Mouse (Mus musculus) lung, adult 2 months (tissue): ENCODE measurements around the gene Lgals4.

Source experiments
- CTCF ChIP-seq: fragments of 200-500 bp; IDR thresholded peaks from 2 replicates; pipeline ENCODE4 v1.5.1; 2011; ENCODE audit warnings: mild to moderate bottlenecking, low read length, control low read depth; ENCODE audit not compliant: insufficient read depth
- POLR2A ChIP-seq: fragments of 200-500 bp; IDR thresholded peaks from 2 replicates; pipeline ENCODE4 v1.6.1; 2011; ENCODE audit warnings: low read depth, mild to moderate bottlenecking, control low read depth, low read length, borderline replicate concordance; ENCODE audit errors: extremely low read depth

- TF ChIP-seq CTCF (no peak), POLR2A (no peak)
Measured at GRCm38 (mm10) chr7:28847273-28847672, 13.6 kb downstream of the Lgals4 start.
